Mouse (Mus musculus) urinary bladder, adult 18-20 months (tissue): ENCODE measurements around the gene Lama5.

ENCODE experiments used
- DNase-seq, 2 experiments: peaks; one replicate each; pipeline ENCODE4 v3.0.0; 2022; ENCODE audit warnings: low spot score in 2 of 2, mixed read lengths in 2 of 2

Gene Lama5

DNA sequence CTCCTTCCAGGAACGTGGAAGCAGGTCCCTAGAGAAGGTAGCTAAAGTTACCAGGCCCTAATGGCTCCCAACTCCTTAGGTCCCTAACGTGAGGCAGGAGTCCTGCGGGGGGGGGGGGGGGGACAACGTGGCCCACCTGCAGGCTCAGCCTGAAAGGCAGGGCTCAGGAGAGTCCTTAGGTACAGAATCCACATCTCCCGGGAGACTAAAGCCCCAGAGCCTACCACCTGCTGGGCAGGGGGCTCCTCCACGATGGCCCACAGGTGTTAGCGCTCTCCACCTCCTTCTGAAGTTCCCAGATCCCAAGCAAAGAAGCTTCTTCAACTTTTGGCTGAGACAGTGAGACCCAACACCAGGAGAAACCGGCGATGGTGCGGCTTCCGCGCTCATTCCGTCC, 1.0 kb downstream of the Lama5 start:
- no peak for DNase-seq

DNA sequence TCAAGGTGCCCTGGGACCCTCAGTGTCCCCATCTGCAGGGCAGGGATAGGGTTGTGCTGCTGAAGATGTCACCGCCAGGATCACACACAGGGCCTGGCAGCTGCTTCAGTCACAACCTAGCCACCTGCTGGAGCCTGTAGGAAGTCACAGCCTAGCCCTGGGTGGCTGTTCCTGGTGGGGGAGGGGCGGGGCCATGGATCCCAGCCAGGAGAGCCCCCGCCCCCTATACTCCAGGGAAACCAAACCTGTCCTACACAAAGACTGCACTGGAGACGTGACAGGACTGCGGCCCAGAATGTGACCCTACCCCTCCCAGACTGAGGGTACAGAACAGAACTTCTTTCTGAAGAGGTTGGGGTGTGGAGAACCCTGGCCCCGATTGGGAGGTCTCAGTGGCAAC, 3.4 kb downstream of the Lama5 start:
- no peak for DNase-seq

DNA sequence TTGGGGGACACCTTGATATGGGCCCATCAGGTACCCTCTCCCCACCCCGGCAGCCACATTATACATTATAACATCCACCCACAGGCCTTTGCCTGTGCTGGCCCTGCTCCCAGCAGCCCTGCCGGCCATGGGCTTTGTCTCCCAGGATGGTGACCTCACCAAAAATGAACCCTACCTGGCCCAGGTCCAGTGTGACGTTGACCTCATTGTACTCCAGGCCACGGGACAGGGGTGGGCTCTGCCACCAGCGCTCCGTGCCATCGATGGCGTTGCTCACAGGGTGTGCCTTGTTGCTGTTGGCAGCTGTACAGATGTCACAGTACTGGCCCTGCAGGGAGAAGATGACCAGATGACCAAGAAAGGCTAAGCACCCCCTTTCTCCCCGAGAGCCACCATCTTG, 4.6 kb downstream of the Lama5 start:
- DNase-seq, result no peak

DNA sequence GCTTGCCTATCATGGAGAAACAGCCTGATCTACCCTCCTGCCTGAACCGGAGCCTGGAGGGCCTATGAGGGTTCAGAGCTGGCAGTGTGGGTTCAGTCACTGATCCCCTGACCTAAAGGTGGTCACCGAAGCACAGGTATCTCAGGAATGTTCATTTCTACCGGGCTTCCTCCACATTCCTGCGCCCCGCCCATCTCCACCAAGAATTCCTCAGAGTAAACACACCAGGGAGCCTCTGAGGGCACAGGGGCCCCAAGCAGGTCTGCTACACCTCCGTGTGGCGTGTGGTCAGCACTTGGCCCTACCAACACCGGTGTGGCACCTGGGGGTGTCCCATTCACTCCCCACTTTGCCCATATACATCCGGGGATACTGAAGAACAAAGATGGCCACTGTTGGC, 5.5 kb downstream of the Lama5 start:
- DNase-seq, result no peak

DNA sequence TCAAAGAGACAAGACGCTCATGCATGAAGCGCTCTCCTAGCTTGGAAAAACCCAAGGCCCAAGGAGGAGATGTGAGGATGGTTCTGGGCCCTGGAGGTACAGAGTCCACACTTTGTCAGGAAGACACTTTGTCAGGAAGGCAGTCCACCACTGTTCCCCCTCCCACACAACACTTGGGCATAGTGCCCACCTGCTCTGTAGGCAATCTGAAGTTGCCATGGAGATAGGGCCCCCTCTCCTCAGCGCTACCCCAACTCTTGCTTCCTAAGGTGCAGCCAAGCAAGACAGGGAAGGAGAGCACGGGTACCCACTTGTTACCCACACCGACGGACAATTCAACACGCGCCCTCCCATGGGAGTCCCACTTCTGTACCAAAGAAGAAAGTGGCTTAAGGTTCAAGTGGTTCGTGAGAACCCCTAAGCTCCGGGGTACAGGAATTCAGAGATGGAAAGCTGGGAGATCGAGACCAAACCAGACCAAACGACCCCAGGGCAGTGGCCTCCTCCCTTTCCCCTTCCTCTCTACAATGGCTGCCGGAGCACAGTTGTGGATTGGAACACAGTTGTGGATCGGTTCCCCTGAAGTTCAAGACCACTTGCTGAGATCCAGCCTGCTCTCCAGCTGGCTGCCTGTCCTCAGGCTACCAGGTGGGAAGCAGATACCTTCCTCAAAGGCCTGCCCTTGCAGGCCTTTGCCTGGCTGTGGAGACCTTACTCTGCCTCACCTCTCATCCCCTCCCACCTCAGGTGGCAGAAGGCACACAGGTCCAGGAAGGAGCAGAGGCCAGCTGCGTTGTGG, 6.3 kb downstream of the Lama5 start:
- DNase-seq, result no peak

DNA sequence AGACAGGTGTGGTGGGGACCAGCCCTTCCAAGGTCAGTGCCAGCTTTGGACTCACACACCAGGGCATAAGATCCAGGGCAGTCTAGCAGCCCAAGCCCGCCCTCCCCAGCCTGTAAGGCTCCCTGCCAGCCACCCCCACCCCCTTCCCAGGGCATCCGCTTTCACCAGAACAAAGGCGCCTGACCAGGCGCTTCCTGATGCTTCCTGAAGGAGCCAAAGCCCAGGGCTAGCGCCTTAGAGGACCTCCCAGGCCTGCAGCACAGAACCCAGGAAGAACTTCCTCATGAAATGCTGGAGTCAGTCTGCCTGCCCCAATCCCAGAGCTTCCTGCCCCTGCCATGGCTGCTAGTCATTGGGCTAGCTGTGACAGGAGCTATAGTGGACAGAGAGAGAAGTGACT, 7.0 kb downstream of the Lama5 start:
- no peak for DNase-seq

DNA sequence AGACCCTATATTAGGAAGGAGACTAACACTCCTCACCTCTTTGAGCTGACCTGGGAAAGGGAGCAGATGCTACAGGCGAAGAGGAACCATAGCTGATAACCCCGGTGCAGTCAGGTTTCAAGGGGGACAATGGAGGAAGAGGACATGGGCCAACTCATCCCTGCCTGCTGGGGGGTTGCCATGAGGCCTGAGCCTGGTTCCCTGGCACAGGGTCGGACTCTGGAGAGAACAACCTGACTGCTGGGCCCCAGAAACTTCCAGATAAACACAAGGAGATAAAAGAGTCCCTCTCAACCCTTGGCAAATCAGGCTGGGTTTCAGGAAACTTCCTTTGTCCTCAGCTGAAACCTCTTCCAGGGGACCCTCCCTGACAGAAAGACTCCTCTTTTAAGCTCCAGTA, 7.4 kb downstream of the Lama5 start:
- DNase-seq, result no peak

DNA sequence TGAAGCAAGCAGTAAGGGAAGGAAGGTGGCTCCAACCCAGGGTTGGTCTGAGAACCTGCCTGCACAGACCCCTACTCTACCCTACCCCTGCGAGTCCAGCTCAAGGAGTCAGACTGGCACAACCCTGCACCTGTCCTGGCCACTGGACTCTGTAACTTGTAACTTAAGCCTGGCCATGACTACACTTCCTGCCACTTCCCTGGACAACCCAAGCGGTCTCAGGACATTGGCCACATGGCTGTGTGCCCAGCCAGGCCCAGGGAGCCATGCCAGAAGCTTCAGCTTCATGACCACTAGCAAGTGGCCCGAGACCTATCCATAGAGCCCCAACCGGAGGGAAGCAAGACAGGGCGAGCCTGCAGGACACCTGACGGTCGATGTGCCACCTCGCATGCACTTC, 8.1 kb downstream of the Lama5 start:
- no peak for DNase-seq

DNA sequence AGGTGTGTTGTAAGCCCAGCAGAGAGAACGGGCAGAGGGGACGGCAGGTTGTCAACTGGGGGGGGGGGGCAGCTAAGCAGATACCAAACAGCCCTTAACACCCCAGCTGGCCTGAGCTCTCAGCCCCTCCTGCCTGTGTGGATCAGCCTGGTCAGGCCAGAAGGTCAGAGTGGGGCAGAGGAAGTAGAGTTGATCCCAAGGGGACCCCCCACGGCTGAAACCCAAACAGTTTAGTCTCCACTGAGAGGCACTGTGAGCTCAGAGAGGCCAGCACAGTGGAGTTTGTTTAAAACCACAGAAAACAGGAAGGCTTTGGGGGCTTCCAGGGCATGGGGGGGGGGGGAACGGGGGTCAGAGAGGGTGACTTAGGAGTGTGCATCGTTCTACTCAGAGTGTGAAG, 8.7 kb downstream of the Lama5 start:
- no peak for DNase-seq

DNA sequence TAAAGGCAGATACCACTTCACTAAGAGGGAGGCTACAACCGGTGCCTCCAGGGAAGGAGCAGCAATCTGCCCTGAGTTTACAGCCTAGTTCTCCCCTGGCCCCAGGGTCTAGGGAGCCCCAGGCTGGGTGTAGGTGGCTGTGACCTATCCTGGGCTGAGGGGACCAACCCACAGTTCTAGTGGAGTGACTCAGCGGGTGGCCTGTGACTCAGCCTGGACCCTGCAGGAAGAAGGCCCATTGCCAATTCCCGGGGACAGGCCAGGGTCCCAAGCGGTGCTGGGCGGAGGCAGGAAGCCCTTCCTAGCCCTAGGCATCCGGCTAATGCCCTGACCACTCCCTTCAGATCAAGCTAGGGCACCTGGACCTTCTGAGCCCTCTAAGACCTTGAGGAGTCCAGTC, 9.7 kb downstream of the Lama5 start:
- no peak for DNase-seq

DNA sequence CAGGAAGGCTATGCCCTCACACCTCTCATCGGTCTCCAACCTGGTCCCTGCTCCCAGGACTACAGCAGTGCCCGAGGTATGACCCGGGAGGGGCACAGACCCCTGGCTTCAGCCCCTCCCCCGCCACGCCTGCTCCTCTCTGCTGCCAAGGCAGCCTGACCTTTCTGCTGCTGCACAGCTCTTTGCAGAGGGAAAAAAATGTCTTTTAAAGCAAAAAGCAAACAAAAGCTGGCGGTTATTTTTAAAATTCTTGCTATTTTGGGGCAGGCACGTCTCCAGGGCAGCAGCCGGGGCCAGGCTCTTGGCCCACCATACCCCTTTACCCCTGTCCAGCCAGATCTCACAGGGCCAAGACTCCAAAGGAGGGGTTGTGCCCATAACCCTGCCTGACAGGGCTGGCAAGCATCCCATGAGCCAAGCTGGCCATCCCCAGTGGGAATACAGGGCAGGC, 10.6 kb downstream of the Lama5 start:
- no peak for DNase-seq

DNA sequence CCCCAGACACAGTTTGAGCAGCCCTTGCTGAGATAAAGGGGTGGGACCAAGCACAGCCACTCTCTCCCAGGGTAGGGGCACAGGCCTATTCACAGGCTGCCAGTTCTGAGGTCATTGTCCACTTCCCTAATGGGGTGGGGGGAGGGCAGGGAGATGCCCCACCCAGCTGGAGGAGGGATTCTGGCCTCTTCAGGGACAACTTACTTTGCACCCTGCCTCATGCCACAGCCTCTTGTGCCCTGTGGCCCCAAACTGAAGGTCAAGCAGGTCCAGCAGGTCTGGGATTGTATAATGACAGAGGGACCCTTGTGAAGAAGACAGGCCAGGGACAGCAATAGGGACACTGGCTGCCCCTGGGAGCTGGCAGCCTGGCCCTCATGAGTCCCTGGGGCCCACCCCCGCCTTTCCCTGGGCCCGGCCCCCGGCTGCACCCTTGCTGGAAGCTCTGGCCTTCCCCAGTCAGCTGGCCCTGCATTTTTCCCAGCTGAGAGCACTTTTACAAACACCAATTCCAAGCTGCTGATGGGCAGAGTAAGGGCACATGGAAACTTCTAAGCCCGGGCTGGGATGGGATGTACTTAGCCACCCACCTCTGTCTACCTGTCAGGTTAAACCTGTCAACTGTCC, 11.2 kb downstream of the Lama5 start:
- DNase-seq, result no peak

DNA sequence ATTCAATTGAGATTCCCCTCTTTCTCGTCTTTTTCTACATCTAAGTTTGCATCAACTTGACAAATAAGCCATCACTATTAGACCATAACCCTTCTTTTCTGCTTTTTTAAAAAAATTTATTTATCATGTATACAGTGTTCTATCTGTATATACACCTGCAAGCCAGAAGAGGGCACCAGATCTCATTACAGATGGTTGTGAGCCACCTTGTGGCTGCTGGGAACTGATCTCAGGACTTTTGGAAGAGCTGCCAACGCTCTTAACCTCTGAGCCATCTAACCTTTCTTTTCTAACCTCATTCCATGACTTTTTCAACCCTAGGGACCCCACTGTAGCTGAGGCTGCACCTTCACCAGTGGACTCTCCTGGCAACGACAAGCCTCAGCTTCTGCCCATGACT, 13.4 kb downstream of the Lama5 start:
- no peak for DNase-seq

DNA sequence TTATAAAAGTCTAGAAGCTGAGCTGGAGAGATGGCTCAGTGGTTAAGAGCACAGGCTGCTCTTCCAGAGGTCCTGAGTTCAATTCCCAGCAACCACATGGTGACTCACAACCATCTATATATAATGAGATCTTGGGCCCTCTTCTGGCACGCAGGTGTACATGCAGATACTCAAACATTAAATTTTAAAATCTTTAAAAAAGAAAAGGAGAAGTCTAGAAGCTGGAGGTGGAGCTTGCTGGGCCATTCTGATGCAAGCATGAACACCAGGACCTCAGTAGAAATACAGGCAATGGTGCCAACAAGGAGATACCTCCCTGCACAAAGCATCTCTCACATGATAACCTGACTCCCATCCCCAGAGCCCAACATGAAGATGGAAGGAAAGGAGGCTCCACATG, 16.7 kb downstream of the Lama5 start:
- DNase-seq, result no peak

DNA sequence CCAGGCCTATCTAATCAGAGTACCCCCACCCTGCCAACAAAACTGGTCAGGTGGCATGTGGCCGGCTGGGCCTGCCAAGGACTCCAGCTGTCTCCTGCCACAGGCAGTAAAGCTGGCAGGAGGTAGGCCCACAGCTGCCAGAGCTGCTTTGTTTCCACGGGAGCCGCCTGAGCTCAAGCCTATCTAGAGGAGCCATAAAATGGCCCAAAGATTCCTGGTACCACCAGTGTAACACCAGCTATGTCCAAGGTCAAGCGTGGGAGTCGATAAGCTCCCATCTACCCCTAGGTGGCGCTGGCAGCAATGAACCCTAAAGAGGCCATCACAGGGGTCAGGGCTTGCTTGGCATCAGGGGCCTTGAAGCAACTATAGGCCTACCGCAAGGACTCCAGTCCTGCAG, 17.8 kb downstream of the Lama5 start:
- DNase-seq, result no peak

DNA sequence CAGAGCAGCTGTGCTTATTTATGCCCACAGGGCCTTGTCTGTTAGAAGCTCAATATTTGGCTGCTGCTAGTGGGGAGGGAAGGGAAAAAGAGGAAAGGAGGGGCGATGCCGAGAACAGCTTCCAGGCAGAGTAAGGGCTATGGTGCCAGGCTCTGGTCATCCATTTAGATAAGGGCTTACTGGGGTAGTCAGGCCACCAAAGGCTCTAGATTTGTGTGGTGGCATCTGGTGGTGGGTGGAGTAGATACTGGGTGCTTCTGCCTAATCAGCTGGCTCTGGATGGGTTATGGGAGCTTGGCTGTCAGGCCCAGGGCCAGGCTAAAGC, 19.7 kb downstream of the Lama5 start:
- no peak for DNase-seq

DNA sequence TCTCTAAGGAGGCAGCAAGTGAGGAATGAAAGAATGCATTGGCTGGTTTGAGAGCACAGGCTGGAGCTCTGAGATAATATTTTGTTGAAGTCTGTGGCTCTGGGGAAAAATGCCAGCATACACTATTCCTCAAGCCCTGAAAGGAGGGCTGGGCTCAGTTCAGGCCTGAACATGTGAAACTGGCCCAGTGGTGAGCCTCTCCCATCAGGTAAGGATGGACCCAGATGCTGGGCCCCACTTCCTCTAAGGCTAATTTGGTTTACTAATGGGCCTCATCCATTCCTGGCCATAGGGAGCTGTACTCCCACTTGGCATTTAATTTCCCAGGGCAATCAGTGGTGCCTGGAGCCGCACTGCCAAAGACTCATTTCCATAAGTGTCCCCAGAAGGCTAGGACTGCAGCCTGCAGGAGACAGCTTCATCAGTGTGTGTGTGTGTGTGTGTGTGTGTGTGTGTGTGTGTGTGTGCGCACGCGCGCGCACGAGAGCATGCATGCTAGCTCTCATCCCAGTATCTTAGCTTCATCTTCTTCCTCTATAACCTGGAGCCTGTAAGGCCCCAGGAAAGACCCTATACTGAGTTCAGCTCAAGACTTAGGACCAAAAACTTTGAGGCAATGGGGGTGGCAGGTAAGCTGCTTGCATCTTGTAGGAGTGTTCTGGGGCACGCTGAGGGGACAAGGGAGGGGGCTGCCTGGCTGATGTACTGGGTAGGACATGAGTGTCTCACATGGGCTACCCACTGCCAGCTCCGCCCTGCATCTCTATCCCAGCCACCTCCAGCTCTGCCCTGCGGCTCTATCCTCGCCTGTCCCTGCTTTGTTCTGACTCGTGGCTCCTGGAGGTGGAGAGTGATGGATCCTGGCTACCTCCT, 20.3 kb downstream of the Lama5 start:
- no peak for DNase-seq

DNA sequence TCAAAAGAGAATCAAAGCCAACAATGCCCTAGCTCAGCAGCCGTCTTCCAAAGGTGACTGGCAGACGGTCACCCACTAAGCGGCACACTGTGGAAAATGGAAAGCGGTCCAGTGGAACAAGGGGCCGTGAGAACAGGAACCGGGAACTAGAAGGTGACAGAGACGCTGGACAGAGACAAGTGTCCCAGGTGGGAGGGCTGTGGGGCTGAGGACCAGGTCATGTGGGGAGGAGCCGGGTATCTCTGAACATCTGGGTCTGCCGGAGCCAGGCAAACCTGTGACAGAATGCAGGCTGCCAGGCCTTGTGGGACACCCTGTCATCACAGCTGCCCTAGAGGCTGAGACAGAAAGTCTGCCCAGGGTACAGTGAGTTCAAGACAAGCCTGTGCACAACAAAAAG, 21.2 kb downstream of the Lama5 start:
- no peak for DNase-seq

DNA sequence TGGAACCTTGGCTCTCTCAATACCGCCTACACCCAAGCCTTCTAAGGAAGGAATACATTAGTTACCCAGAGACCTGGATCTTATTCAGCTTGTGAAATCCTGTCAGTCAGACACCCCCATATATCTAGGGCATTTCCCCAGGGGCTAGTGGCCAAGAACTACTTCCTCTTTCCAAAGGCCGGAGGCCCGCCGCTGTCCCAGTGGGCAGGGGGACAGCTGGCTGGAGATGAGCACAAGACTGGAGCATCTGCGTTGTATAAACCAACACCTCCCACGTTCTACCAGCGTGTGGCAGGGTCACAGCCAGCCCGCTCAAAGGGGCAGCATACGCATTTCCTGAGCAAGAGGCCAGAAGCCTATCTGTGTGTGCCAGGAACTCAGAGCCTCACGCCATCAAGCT, 22.9 kb downstream of the Lama5 start:
- DNase-seq, result no peak

DNA sequence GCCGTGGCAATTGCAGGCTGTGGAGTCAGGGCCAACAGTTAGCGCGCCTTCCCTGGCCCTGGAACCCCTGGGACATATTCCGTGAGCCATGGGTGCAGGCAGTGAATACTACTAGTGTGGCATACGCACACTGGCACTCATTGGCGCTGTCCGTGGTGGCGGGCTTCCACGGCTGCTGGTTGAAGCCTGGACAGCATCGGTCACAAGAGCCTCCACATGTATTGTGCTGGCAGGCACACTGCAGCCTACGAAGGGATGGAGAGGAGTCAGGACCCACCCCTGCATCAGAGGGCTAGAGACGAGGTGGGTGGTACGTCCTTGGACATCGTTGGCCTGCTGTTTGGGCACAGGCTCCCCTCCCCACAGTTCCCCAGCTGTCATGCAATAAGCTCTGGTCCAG, 23.4 kb downstream of the Lama5 start:
- DNase-seq, result no peak

DNA sequence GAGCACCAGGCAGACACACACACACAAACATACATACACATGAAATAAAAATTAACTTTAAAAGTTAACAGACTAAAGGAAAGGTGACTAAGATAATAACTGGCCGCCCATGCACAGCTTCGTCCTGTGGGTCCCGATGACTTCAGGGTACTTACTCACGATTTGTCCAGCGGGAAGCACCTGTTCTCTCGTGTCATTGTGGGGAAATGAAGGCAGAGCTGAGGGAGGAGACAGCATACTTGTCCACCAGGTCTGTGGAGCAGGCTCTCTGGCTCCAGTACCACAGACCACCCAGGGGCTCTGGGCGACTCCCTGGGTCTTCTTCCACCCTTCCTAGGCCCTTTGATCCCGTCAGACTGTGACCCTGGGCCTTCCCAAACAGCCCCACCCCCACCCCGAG, 24.4 kb downstream of the Lama5 start:
- DNase-seq, result no peak

DNA sequence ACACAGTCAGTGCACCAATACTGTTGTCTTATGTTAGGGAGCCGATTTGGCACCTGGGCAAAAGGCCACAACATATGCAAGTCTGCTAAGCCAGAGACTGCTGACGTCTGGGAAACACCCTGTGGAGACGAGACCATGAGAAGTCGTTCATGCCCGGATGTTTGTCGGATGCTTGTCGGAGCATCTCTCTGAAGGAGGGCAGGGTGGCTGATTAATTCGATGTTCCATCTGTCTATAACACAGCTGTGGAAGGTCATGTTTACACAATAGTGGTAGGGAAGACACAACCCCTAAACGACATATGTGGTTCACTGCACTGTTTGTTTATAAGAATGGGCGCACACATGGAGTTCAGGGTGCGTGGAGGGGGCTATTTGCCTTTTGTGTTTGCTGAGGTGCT, 25.0 kb downstream of the Lama5 start:
- no peak for DNase-seq

DNA sequence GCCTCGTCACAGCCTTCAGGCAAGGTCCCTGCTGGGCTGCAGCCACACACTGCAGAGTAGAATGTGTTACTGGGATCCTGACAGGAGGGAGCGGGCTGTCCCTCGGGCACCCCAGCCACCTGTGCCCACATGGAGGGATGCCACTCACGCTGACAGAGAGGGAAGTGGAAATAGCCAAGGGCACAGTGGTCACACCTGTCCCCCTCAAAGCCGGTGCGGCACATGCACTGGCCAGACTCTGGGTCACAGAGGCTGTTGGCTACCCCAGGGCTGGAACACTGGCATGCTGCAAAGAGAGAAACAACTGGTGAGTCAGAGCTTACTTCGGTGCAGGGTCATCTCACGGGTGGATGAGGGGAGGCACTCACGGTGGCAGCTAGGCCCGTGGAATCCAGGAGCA, 26.9 kb downstream of the Lama5 start:
- no peak for DNase-seq
